Mouse (Mus musculus) activated CD4-positive, CD25-positive, alpha-beta regulatory T cell, adult 4 months (primary cell): Measurements from ENCODE around the gene Proser2. TPM values are rescaled to one million over a fixed set of nuclear protein-coding genes. Genes with fewer than 3 reads are reported as not detected.

Source experiments
- ATAC-seq: one replicate; pipeline ENCODE4 v1.8.0; 2017
- polyA plus RNA-seq, 2 experiments: library from polyadenylated mRNA; unstranded; fragments of 100-300 nt; shearing (Covaris generic); gene quantifications; one replicate each; pipeline ENCODE4 v1.2.1; 2017

Gene Proser2
- polyA plus RNA-seq: not detected

- ATAC-seq: no peak
These were observed at the start of gene Proser2 for GRCm38 (mm10) chr2:6129555-6130355. Proser2 (minus strand) TSS chr2:6130211.

- ATAC-seq: no peak
These were observed 49.7 kb upstream of the Proser2 start for GRCm38 (mm10) chr2:6179749-6180117.

GRCm38 (mm10) chr2:6178901-6179748, 49.1 kb upstream of the Proser2 start:
- no peak for ATAC-seq

- no peak for ATAC-seq
These were observed 43.0 kb upstream of the Proser2 start for GRCm38 (mm10) chr2:6173013-6173412.

GRCm38 (mm10) chr2:6168560-6168959, 38.5 kb upstream of the Proser2 start:
- ATAC-seq: no peak

- no peak for ATAC-seq
These were observed 38.0 kb upstream of the Proser2 start for GRCm38 (mm10) chr2:6167843-6168558.

GRCm38 (mm10) chr2:6165771-6166170, 35.8 kb upstream of the Proser2 start:
- ATAC-seq: no peak

GRCm38 (mm10) chr2:6164606-6165290, 34.7 kb upstream of the Proser2 start:
- no peak for ATAC-seq

GRCm38 (mm10) chr2:6162366-6163040, 32.5 kb upstream of the Proser2 start:
- peak; percentile 92 for ATAC-seq

- no peak for ATAC-seq
These were observed 29.7 kb upstream of the Proser2 start for GRCm38 (mm10) chr2:6159735-6160134.

GRCm38 (mm10) chr2:6159219-6159618, 29.2 kb upstream of the Proser2 start:
- no peak for ATAC-seq

- ATAC-seq: no peak
These were observed 27.6 kb upstream of the Proser2 start for GRCm38 (mm10) chr2:6157635-6158034.

GRCm38 (mm10) chr2:6157208-6157607, 27.2 kb upstream of the Proser2 start:
- no peak for ATAC-seq

- ATAC-seq: no peak
These were observed 19.8 kb upstream of the Proser2 start for GRCm38 (mm10) chr2:6149801-6150200.

- ATAC-seq: no peak
These were observed 16.9 kb upstream of the Proser2 start for GRCm38 (mm10) chr2:6146901-6147300.

GRCm38 (mm10) chr2:6146257-6146656, 16.2 kb upstream of the Proser2 start:
- no peak for ATAC-seq

- no peak for ATAC-seq
These were observed 15.6 kb upstream of the Proser2 start for GRCm38 (mm10) chr2:6145611-6146010.

- ATAC-seq: no peak
These were observed 13.1 kb upstream of the Proser2 start for GRCm38 (mm10) chr2:6142915-6143654.

GRCm38 (mm10) chr2:6140572-6141161, 10.7 kb upstream of the Proser2 start:
- ATAC-seq: no peak

- no peak for ATAC-seq
These were observed 3.9 kb upstream of the Proser2 start for GRCm38 (mm10) chr2:6133871-6134270.

- no peak for ATAC-seq
These were observed 1.1 kb downstream of the Proser2 start for GRCm38 (mm10) chr2:6128881-6129280.
